Mouse (Mus musculus) testis, adult 2 months (tissue): ENCODE data around the gene Tmcc3. TPM values are rescaled to one million over a fixed set of nuclear protein-coding genes. Genes with fewer than 3 reads are reported as not detected.

Experiments used
- H3K27ac ChIP-seq: fragments of 200-500 bp; 2 replicates; pipeline ENCODE4 v1.5.1; 2012; ENCODE audit warnings: low read depth, low read length; ENCODE audit not compliant: control insufficient read depth, insufficient read depth
- H3K27me3 ChIP-seq: fragments of 200-500 bp; 2 replicates; pipeline ENCODE4 v1.6.1; 2012; ENCODE audit warnings: mild to moderate bottlenecking, low read length, moderate library complexity; ENCODE audit not compliant: control insufficient read depth, insufficient read depth
- H3K36me3 ChIP-seq: fragments of 200-500 bp; 2 replicates; pipeline ENCODE4 v1.6.1; 2012; ENCODE audit warnings: mild to moderate bottlenecking, low read length; ENCODE audit not compliant: control insufficient read depth, insufficient read depth
- H3K4me1 ChIP-seq: fragments of 200-500 bp; 2 replicates; pipeline ENCODE4 v1.6.1; 2012; ENCODE audit warnings: low read length; ENCODE audit not compliant: control insufficient read depth, insufficient read depth
- H3K4me3 ChIP-seq: fragments of 200-500 bp; 2 replicates; pipeline ENCODE4 v1.5.1; 2012; ENCODE audit warnings: low read depth, mild to moderate bottlenecking, low read length, moderate library complexity, mixed read lengths; ENCODE audit not compliant: control insufficient read depth
- CTCF ChIP-seq: fragments of 200-500 bp; IDR thresholded peaks from 2 replicates; pipeline ENCODE4 v1.5.1; 2012; ENCODE audit warnings: low read depth, mild to moderate bottlenecking, inconsistent platforms, low read length, moderate library complexity; ENCODE audit not compliant: control insufficient read depth, insufficient read depth, insufficient replicate concordance
- POLR2A ChIP-seq: fragments of 200-500 bp; IDR thresholded peaks from 2 replicates; pipeline ENCODE4 v1.6.1; 2012; ENCODE audit warnings: low read depth, mild to moderate bottlenecking, inconsistent platforms, low read length, moderate library complexity; ENCODE audit not compliant: control insufficient read depth
- polyA plus RNA-seq: library from polyadenylated mRNA; depleted of rRNA; stranded (reverse); fragments of >200 nt; gene quantifications from 2 replicates; pipeline ENCODE4 v1.2.3, GENCODE M21; 2012

Gene Tmcc3
- polyA plus RNA-seq, 1 experiment, result 5.7 TPM

- no peaks in the 10 kb centered on the region for H3K27me3 ChIP-seq
- no peaks in the 10 kb centered on the region for H3K36me3 ChIP-seq
- no peak overlapping the region for H3K27ac ChIP-seq
- peaks cover 2% of the 10 kb centered on the region for H3K4me1 ChIP-seq
- H3K4me3 ChIP-seq, result no peak overlapping the region
- no peak for TF ChIP-seq POLR2A
- no peak for TF ChIP-seq CTCF
These were observed 33.9 kb downstream of the Tmcc3 start for GRCm38 (mm10) chr10:94345509-94346252.

DNA sequence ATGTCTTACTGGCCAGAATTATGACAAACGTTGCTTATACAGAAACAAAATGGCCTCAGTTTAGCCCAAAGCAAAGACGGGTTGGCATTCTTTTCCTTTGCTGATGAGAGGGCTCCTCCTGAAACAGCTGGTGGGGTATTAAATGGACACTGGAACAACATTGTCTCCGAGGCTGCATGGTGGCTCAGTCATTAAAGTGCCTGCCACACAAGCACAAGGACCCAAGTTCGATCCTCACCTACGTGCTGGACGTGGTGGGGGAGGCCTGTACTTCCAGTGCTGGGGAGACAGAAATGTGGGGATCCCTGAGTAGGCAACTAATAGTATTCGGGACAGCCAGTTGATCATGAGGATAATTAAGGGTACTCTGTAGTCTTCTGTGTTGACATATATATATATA, 34.8 kb downstream of the Tmcc3 start:
- H3K27me3 ChIP-seq, result no peaks in the 10 kb centered on the region
- TF ChIP-seq CTCF, result no peak
- TF ChIP-seq POLR2A, result no peak

GRCm38 (mm10) chr10:94347296-94347695, 35.5 kb downstream of the Tmcc3 start:
- Histone ChIP-seq H3K27ac (no peak overlapping the region), H3K27me3 (no peaks in the 10 kb centered on the region), H3K36me3 (no peaks in the 10 kb centered on the region), H3K4me1 (peaks cover 2% of the 10 kb centered on the region), H3K4me3 (no peak overlapping the region)
- no peak for TF ChIP-seq CTCF
- TF ChIP-seq POLR2A, result no peak

More for the DNA sequence above, 34.8 kb downstream of the Tmcc3 start:
- Histone ChIP-seq H3K4me1 (peaks cover 2% of the 10 kb centered on the region), H3K4me3 (no peak overlapping the region), H3K36me3 (no peaks in the 10 kb centered on the region), H3K27ac (no peak overlapping the region)

- no peak overlapping the region for H3K27ac ChIP-seq
- H3K4me3 ChIP-seq, result no peak overlapping the region
- H3K4me1 ChIP-seq, result peaks cover 2% of the 10 kb centered on the region
- H3K36me3 ChIP-seq, result no peaks in the 10 kb centered on the region
- TF ChIP-seq CTCF (no peak), POLR2A (no peak)
- no peaks in the 10 kb centered on the region for H3K27me3 ChIP-seq
These were observed 36.2 kb downstream of the Tmcc3 start for GRCm38 (mm10) chr10:94347959-94348358.

DNA sequence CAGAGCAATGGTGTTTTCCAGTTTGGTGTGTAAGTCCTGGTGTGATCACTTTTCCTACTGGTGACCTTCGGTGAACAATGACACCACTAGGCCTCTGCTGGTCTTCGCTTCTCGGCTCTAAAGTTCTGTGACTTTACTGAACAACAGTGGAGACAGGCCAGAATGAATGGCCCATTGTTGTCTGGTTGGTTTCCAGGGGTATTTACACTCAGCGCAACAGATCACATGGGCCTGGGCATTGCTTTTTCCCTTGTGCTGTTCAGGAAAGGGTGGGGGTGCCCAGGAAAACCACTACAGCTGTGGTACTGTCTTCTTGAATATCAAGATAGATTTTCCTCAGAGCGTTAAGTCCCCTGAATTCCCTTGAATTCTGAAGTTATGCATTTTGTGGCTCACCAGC, 38.5 kb downstream of the Tmcc3 start:
- no peak overlapping the region for H3K27ac ChIP-seq
- H3K36me3 ChIP-seq, result no peaks in the 10 kb centered on the region
- no peak overlapping the region for H3K4me3 ChIP-seq
- H3K4me1 ChIP-seq, result no peaks in the 10 kb centered on the region
- TF ChIP-seq CTCF, result no peak
- no peak for TF ChIP-seq POLR2A
- no peaks in the 10 kb centered on the region for H3K27me3 ChIP-seq

GRCm38 (mm10) chr10:94350896-94351661, 39.3 kb downstream of the Tmcc3 start:
- TF ChIP-seq POLR2A (no peak), CTCF (no peak)
- Histone ChIP-seq H3K36me3 (no peaks in the 10 kb centered on the region), H3K27me3 (no peaks in the 10 kb centered on the region), H3K27ac (no peak overlapping the region), H3K4me1 (no peaks in the 10 kb centered on the region), H3K4me3 (no peak overlapping the region)

DNA sequence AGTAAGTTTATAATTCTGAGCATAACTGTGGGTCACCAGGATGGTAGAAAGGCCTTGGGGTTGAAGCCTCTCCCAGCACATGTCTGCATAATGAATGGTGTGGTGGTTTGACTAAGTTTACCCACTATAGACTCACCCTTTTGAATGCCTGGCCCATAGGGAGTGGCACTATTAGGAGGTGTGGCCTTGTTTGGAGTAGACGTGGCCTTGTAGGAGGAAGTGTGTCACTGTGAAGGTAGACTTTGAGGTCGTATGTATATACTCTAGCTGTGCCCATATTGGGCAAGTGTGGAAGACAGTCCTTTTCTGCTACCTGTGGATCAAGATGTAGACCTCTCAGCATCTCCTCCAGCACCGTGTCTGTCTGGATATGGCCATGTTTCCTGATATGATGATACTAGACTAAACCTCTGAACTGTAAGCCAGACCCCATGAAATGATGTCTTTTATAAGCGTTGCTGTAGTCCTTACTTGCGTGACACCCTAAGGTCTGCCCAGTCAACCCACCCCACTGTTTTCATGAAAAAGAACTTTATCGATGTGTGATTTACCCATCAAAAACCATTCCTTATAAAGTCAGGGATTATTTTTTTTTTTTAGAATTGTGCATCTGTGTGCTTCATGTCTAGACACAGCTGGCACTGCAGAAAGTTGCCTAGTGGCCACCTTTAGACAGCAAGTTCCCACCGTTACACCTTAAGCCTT, 40.6 kb downstream of the Tmcc3 start:
- Histone ChIP-seq H3K4me3 (no peak overlapping the region), H3K27me3 (no peaks in the 10 kb centered on the region), H3K36me3 (no peaks in the 10 kb centered on the region), H3K27ac (no peak overlapping the region), H3K4me1 (no peaks in the 10 kb centered on the region)
- TF ChIP-seq POLR2A (no peak), CTCF (no peak)
